Mouse (Mus musculus) lung, embryonic 16.5 days (tissue): ENCODE data around the gene Olfr1311. TPM values are rescaled to one million over a fixed set of nuclear protein-coding genes. Genes with fewer than 3 reads are reported as not detected.
"Not testable (repeated sequence)": the region's sequence is repeated elsewhere in the genome, so short reads cannot be mapped to it uniquely, and the experiment has no call there.

Experiments used
- ATAC-seq: fragments of 200-750 bp; cut with Nextera tagmentation; 2 replicates; pipeline ENCODE4 v1.8.0; 2017; ENCODE audit warnings: low read depth, mild to moderate bottlenecking, moderate library complexity
- H3K27ac ChIP-seq: fragments of 300-500 bp; sonication (generic); 2 replicates; pipeline ENCODE4 v1.5.1; 2014; ENCODE audit warnings: mild to moderate bottlenecking, control low read depth, low read length
- H3K27me3 ChIP-seq: fragments of 300-500 bp; sonication (generic); 2 replicates; pipeline ENCODE4 v1.6.1; 2014; ENCODE audit warnings: low read depth, low read length, mixed read lengths; ENCODE audit not compliant: control insufficient read depth, insufficient read depth
- H3K36me3 ChIP-seq: fragments of 300-500 bp; sonication (generic); 2 replicates; pipeline ENCODE4 v1.6.1; 2014; ENCODE audit warnings: low read length; ENCODE audit not compliant: control insufficient read depth, insufficient read depth
- H3K4me1 ChIP-seq: fragments of 300-500 bp; sonication (generic); replicated peaks from 2 replicates; pipeline ENCODE4 v1.6.1; 2014; ENCODE audit warnings: low read length, mixed read lengths; ENCODE audit not compliant: control insufficient read depth, insufficient read depth
- H3K4me2 ChIP-seq: fragments of 300-500 bp; sonication (generic); 2 replicates; pipeline ENCODE4 v1.6.1; 2014; ENCODE audit warnings: low read depth, low read length, control low read depth
- H3K4me3 ChIP-seq: fragments of 300-500 bp; sonication (generic); 2 replicates; pipeline ENCODE4 v1.5.1; 2014; ENCODE audit warnings: mild to moderate bottlenecking, low read length, control low read depth
- H3K9ac ChIP-seq: fragments of 300-500 bp; sonication (generic); 2 replicates; pipeline ENCODE4 v1.6.1; 2014; ENCODE audit warnings: low read length, control low read depth
- H3K9me3 ChIP-seq: fragments of 300-500 bp; sonication (generic); 2 replicates; pipeline ENCODE4 v1.6.1; 2016; ENCODE audit warnings: low read length; ENCODE audit not compliant: control insufficient read depth
- WGBS: fragments of 180-500 bp; shearing (Covaris S2); extraction: QIAGEN DNeasy Blood & Tissue Kit; methylation state at CpG from one replicate; pipeline ENCODE4 v1.1.7; 2014; 5-methylcytosine and 5-hydroxymethylcytosine counted together
- polyA plus RNA-seq: library from polyadenylated mRNA; unstranded; fragments of >200 nt; fragmentation: Nextera tagmentation; extraction: Ambion mirVana; gene quantifications from 2 replicates; pipeline ENCODE4 v1.2.1, GENCODE M21; 2015

The Olfr1311 gene
- not detected in 2 replicates for polyA plus RNA-seq

GRCm38 (mm10) chr2:112024312-112024711 lies at the start of gene Olfr1311:
Olfr1311 (minus strand) TSS chr2:112024412.
- Histone ChIP-seq H3K36me3 (no peaks in the 10 kb centered on the region), H3K27ac (no peak within 1 kb of the TSS), H3K9me3 (no peaks in the 10 kb centered on the region), H3K4me2 (no peak within 1 kb of the TSS), H3K4me3 (no peak within 1 kb of the TSS), H3K27me3 (no peaks in the 10 kb centered on the region), H3K9ac (no peak within 1 kb of the TSS), H3K4me1 (no peaks in the 10 kb centered on the region)
- WGBS, result 77% methylated on average over 2 of the region's 2 CpGs
- no peak for ATAC-seq

DNA sequence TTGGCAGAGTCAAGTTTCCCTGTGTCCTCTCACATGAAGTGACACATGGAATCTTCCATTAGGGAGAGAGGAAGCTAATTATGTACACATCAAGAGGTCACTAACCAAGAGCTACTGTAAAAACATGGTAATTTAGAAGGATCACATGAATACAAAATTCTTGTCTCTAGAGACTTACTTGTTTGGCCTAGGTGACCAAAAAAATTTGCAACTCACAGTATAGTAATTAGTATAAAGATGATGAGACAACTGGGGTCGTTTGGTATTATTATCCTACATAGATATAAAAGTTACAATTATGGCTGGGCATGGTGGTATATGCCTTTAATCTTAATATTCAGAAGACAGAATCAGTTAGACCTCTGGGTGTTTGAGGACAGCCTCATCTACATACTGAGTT lies 25.9 kb upstream of the Olfr1311 start, which contains the start of gene Olfr1312:
Gene Olfr1312 (minus strand): TSS at position 101 of the 400 bp plus-strand sequence.
- no peaks in the 10 kb centered on the region for H3K4me1 ChIP-seq
- no peaks in the 10 kb centered on the region for H3K36me3 ChIP-seq
- H3K9ac ChIP-seq, result no peak within 1 kb of the TSS
- H3K27me3 ChIP-seq, result no peaks in the 10 kb centered on the region
- 28% methylated on average over 1 of the region's 1 CpGs for WGBS
- no peak within 1 kb of the TSS for H3K4me2 ChIP-seq
- no peak for ATAC-seq
- H3K4me3 ChIP-seq, result no peak within 1 kb of the TSS
- H3K27ac ChIP-seq, result no peak within 1 kb of the TSS
- no peaks in the 10 kb centered on the region for H3K9me3 ChIP-seq

GRCm38 (mm10) chr2:112026971-112027370 lies 2.8 kb upstream of the Olfr1311 start:
- ATAC-seq, H3K4me1 ChIP-seq: not testable (repeated sequence)
- WGBS, result 37% methylated on average over 6 of the region's 6 CpGs

GRCm38 (mm10) chr2:112014900-112015299 lies 9.3 kb downstream of the Olfr1311 start:
- Histone ChIP-seq H3K4me3 (no peak overlapping the region), H3K9me3 (no peaks in the 10 kb centered on the region), H3K27me3 (no peaks in the 10 kb centered on the region), H3K4me1 (no peaks in the 10 kb centered on the region), H3K4me2 (no peak overlapping the region), H3K27ac (no peak overlapping the region), H3K9ac (no peak overlapping the region), H3K36me3 (no peaks in the 10 kb centered on the region)
- ATAC-seq, result no peak
- 71% methylated on average over 3 of the region's 3 CpGs for WGBS

More at GRCm38 (mm10) chr2:112026971-112027370, 2.8 kb upstream of the Olfr1311 start:
- not testable (repeated sequence) for H3K27me3 ChIP-seq, H3K36me3 ChIP-seq, H3K4me2 ChIP-seq, H3K4me3 ChIP-seq, H3K9me3 ChIP-seq, H3K27ac ChIP-seq, H3K9ac ChIP-seq

GRCm38 (mm10) chr2:112012608-112013007 lies 11.6 kb downstream of the Olfr1311 start, which contains the start of gene Olfr1310:
Olfr1310 (minus strand) TSS chr2:112012708.
- Histone ChIP-seq H3K27me3 (no peaks in the 10 kb centered on the region), H3K9me3 (no peaks in the 10 kb centered on the region), H3K4me1 (no peaks in the 10 kb centered on the region), H3K36me3 (no peaks in the 10 kb centered on the region), H3K4me2 (no peak within 1 kb of the TSS), H3K4me3 (no peak within 1 kb of the TSS), H3K9ac (no peak within 1 kb of the TSS), H3K27ac (no peak within 1 kb of the TSS)
- no peak for ATAC-seq

- Histone ChIP-seq H3K4me3 (no peak within 1 kb of the TSS), H3K9me3 (no peaks in the 10 kb centered on the region), H3K9ac (no peak within 1 kb of the TSS), H3K27ac (no peak within 1 kb of the TSS), H3K4me1 (no peaks in the 10 kb centered on the region), H3K36me3 (no peaks in the 10 kb centered on the region), H3K4me2 (no peak within 1 kb of the TSS), H3K27me3 (no peaks in the 10 kb centered on the region)
- no peak for ATAC-seq
- 52% methylated on average over 1 of the region's 1 CpGs for WGBS
Measured at GRCm38 (mm10) chr2:111990181-111990580, 34.0 kb downstream of the Olfr1311 start, which contains the start of gene Olfr1309. Olfr1309 (minus strand) TSS chr2:111990281.

Other genes with a start within 250 kb of the Olfr1311 start
- not detected in 2 replicates for gene Olfr1302, start 247.0 kb downstream of the Olfr1311 start, polyA plus RNA-seq
- not detected in 2 replicates for gene Olfr1303, start 204.1 kb downstream of the Olfr1311 start, polyA plus RNA-seq
- gene Olfr1305, start 147.3 kb downstream of the Olfr1311 start, polyA plus RNA-seq, result not detected in 2 replicates
- gene Olfr1306, start 108.1 kb downstream of the Olfr1311 start, polyA plus RNA-seq, result not detected in 2 replicates
- gene Olfr1307, start 75.0 kb downstream of the Olfr1311 start, polyA plus RNA-seq, result not detected in 2 replicates
- not detected in 2 replicates for gene Olfr1308, start 59.5 kb downstream of the Olfr1311 start, polyA plus RNA-seq
- not detected in 2 replicates for gene Olfr1309, start 34.1 kb downstream of the Olfr1311 start, polyA plus RNA-seq
- not detected in 2 replicates for gene Olfr1310, start 11.7 kb downstream of the Olfr1311 start, polyA plus RNA-seq
- gene Olfr1312, start 25.8 kb upstream of the Olfr1311 start, polyA plus RNA-seq, result not detected in 2 replicates
- not detected in 2 replicates for gene Olfr1313, start 53.4 kb upstream of the Olfr1311 start, polyA plus RNA-seq
- gene Olfr1314, start 72.4 kb upstream of the Olfr1311 start, polyA plus RNA-seq, result not detected in 2 replicates
- not detected in 2 replicates for gene Olfr1315-ps1, start 91.0 kb upstream of the Olfr1311 start, polyA plus RNA-seq
- not detected in 2 replicates for gene Olfr1316, start 110.6 kb upstream of the Olfr1311 start, polyA plus RNA-seq
- gene Olfr1317, start 115.9 kb upstream of the Olfr1311 start, polyA plus RNA-seq, result not detected in 2 replicates
- not detected in 2 replicates for gene Olfr1318, start 129.8 kb upstream of the Olfr1311 start, polyA plus RNA-seq
- gene Lpcat4, start 215.1 kb upstream of the Olfr1311 start, polyA plus RNA-seq, result 17.3 and 19.4 TPM in 2 replicates
- not detected in 2 replicates for gene Nutm1, start 234.9 kb upstream of the Olfr1311 start, polyA plus RNA-seq
- 174 and 177 TPM in 2 replicates for gene Nop10, start 237.5 kb upstream of the Olfr1311 start, polyA plus RNA-seq
- 8.9 and 9.8 TPM in 2 replicates for gene Slc12a6, start 241.4 kb upstream of the Olfr1311 start, polyA plus RNA-seq
- gene Gm21985, start 241.9 kb upstream of the Olfr1311 start, polyA plus RNA-seq, result not detected in 2 replicates